Mouse (Mus musculus) adrenal gland, adult 2 months (tissue): ENCODE results near the gene Vmn1r113. TPM values are rescaled to one million over a fixed set of nuclear protein-coding genes. Genes with fewer than 3 reads are reported as not detected.
"Not testable (repeated sequence)": the region's sequence is repeated elsewhere in the genome, so short reads cannot be mapped to it uniquely, and the experiment has no call there.

Experiments
- DNase-seq: peaks from one replicate; pipeline ENCODE4 v3.0.0; 2021
- long read RNA-seq: library from polyadenylated mRNA; stranded (forward); transcript quantifications from one replicate; pipeline ENCODE4 v2.0.0, GENCODE M21; 2021
- polyA plus RNA-seq: library from polyadenylated mRNA; depleted of rRNA; stranded (reverse); fragments of >200 nt; gene quantifications from 2 replicates; pipeline ENCODE4 v1.2.3, GENCODE M21; 2012; rRNA removed
- total RNA-seq, 2 experiments: library from RNA; stranded (reverse); gene quantifications; 2 replicates each; pipeline ENCODE4 v1.2.3; 2021

Vmn1r113 gene
- total RNA-seq (not detected), polyA plus RNA-seq (not detected in 2 replicates)
- long read RNA-seq, result 0 reads

DNA sequence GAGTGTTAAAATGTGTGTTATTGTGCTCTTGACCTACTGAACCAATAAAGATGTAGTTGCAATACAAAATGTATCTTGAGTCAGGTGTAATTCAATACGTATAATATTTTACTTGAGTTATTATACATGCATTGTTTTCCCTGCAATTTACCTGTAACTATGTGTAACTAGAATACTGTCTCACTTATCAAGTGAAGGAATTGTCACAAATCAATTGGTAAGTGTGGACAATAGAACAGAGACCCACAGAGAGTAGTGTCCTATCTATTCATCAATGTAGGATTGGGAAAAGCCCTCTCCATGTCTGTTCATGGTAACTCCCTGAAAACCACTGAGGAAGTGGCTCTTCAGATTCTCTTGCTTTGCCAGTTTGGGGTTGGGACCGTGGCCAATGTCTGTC lies at the start of gene Vmn1r113:
TSS of gene Vmn1r113 (plus strand) at position 301 of the 400 bp plus-strand sequence.
- DNase-seq, result not testable (repeated sequence)

DNA sequence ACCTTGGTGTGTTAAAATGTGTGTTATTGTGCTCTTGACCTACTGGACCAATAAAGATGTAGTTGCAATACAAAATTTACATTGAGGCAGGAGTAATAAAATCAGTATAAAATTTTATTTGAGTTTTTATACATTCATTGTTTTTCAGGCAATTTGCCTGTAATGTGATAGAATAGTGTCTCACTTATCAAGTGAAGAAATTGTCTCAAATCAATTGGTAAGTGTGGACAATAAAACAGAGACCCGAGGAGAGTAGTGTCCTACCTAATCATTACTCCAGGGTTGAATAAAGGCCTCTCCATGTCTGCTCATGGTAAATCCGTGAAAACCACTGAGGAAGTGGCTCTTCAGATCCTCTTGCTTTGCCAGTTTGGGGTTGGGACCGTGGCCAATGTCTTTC lies 16.2 kb upstream of the Vmn1r113 start, which contains the start of gene Vmn1r112:
TSS of gene Vmn1r112 (plus strand) at position 301 of the 400 bp plus-strand sequence.
- not testable (repeated sequence) for DNase-seq

DNA sequence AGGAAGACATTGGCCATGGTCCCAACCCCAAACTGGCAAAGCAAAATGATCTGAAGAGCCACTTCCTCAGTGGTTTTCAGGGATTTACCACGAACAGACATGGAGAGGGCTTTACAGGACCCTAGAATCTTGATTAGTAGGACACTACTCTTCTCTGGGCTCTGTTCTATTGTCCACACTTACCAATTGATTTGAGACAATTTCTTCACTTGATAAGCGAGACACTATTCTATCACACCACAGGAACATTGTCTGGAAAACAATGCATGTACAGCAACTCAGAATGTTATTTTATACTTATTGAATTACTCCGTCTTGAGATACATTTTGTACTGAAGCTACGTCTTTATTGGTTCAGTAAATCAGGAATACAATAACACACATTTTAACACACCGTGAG lies 25.0 kb downstream of the Vmn1r113 start, which contains the start of gene Vmn1r114:
TSS of gene Vmn1r114 (minus strand) at position 101 of the 400 bp plus-strand sequence.
- not testable (repeated sequence) for DNase-seq

Other genes with a start within 250 kb of the Vmn1r113 start
- not detected for gene Gm5726, start 241.5 kb upstream of the Vmn1r113 start, total RNA-seq
- gene Gm5726, start 241.5 kb upstream of the Vmn1r113 start, polyA plus RNA-seq, result not detected in 2 replicates
- not detected for gene Gm4141, start 211.0 kb upstream of the Vmn1r113 start, total RNA-seq
- not detected in 2 replicates for gene Gm4141, start 211.0 kb upstream of the Vmn1r113 start, polyA plus RNA-seq
- not detected for gene Gm4513, start 188.3 kb upstream of the Vmn1r113 start, total RNA-seq
- not detected in 2 replicates for gene Gm4513, start 188.3 kb upstream of the Vmn1r113 start, polyA plus RNA-seq
- not detected for gene Vmn1r107, start 118.4 kb upstream of the Vmn1r113 start, total RNA-seq
- gene Vmn1r107, start 118.4 kb upstream of the Vmn1r113 start, polyA plus RNA-seq, result not detected in 2 replicates
- not detected for gene Vmn1r111, start 84.1 kb upstream of the Vmn1r113 start, total RNA-seq
- gene Vmn1r111, start 84.1 kb upstream of the Vmn1r113 start, polyA plus RNA-seq, result not detected in 2 replicates
- not detected for gene Gm10668, start 56.7 kb upstream of the Vmn1r113 start, total RNA-seq
- gene Gm10668, start 56.7 kb upstream of the Vmn1r113 start, polyA plus RNA-seq, result not detected in 2 replicates
- gene Vmn1r112, start 16.1 kb upstream of the Vmn1r113 start, total RNA-seq, result not detected
- not detected in 2 replicates for gene Vmn1r112, start 16.1 kb upstream of the Vmn1r113 start, polyA plus RNA-seq
- gene Vmn1r114, start 24.9 kb downstream of the Vmn1r113 start, total RNA-seq, result not detected
- not detected in 2 replicates for gene Vmn1r114, start 24.9 kb downstream of the Vmn1r113 start, polyA plus RNA-seq
- not detected for gene Vmn1r115, start 57.7 kb downstream of the Vmn1r113 start, total RNA-seq
- gene Vmn1r115, start 57.7 kb downstream of the Vmn1r113 start, polyA plus RNA-seq, result not detected in 2 replicates
- gene Vmn1r116, start 85.0 kb downstream of the Vmn1r113 start, total RNA-seq, result not detected
- not detected in 2 replicates for gene Vmn1r116, start 85.0 kb downstream of the Vmn1r113 start, polyA plus RNA-seq
- not detected for gene Vmn1r117, start 96.8 kb downstream of the Vmn1r113 start, total RNA-seq
- gene Vmn1r117, start 96.8 kb downstream of the Vmn1r113 start, polyA plus RNA-seq, result not detected in 2 replicates
- not detected for gene Vmn1r118, start 125.1 kb downstream of the Vmn1r113 start, total RNA-seq
- gene Vmn1r118, start 125.1 kb downstream of the Vmn1r113 start, polyA plus RNA-seq, result not detected in 2 replicates
- gene Vmn1r119, start 225.2 kb downstream of the Vmn1r113 start, total RNA-seq, result not detected
- gene Vmn1r119, start 225.2 kb downstream of the Vmn1r113 start, polyA plus RNA-seq, result not detected in 2 replicates